Mouse (Mus musculus): ENCODE measurements around the gene Trex1.

DNA sequence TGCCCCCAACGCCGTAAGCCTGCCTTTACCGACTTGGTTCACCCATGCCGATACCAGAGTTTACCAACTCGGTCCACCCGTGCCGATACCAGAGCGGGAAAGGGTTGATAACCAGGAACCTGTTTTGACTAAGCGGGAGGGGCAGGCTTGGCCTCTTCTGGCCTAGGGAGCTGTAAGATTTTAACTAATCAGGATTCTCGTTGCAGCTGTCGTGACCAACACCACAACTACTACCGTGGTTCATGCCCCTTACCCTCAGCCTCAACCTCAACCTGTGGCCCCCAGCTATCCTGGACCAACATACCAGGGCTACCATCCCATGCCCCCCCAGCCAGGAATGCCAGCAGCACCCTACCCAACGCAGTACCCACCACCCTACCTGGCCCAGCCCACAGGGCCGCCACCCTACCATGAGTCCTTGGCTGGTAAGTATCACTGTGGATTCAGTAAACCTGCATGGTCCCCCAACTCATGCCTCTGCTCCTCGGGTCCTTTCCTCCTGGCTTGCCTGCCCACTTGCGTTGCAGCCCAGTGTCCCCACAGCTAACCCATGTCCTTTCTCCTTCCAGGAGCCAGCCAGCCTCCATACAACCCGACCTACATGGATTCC, 3.3 kb downstream of the Trex1 start:
- TF ChIP-seq CTCF (conservative IDR thresholded peaks at IDR 0.05; ENCODE audit: insufficient read depth, insufficient read length, low read depth, low read length) (no peak), POLR2A (IDR thresholded peaks at IDR 0.05; ENCODE audit: low read depth, low read length) (no peak)

All from kidney, adult 2 months (tissue).